Mouse (Mus musculus) splenic B cell, adult 2 months (primary cell): ENCODE measurements around the gene Fancc.

Source experiments
- DNase-seq: peaks from one replicate; pipeline ENCODE4 v3.0.0-alpha.2; 2011; ENCODE audit warnings: low read depth, low spot score
- H3K27me3 ChIP-seq: 2 replicates; pipeline ENCODE4 v1.6.1; 2012; ENCODE audit warnings: mild to moderate bottlenecking, low read length, moderate library complexity, mixed read lengths; ENCODE audit not compliant: control insufficient read depth, poor library complexity, insufficient read depth, severe bottlenecking
- H3K36me3 ChIP-seq: 2 replicates; pipeline ENCODE4 v1.6.1; 2012; ENCODE audit warnings: mild to moderate bottlenecking, low read length, moderate library complexity, mixed read lengths; ENCODE audit not compliant: control insufficient read depth, poor library complexity, insufficient read depth, severe bottlenecking

Gene Fancc

GRCm38 (mm10) chr13:63247631-63248030 is 249.4 kb downstream of the Fancc start:
- Histone ChIP-seq H3K27me3 (no peaks in the 10 kb centered on the region), H3K36me3 (no peaks in the 10 kb centered on the region)
- no peak for DNase-seq

GRCm38 (mm10) chr13:63247041-63247440 is 250.0 kb downstream of the Fancc start:
- no peak for DNase-seq
- Histone ChIP-seq H3K36me3 (no peaks in the 10 kb centered on the region), H3K27me3 (no peaks in the 10 kb centered on the region)

- Histone ChIP-seq H3K27me3 (no peaks in the 10 kb centered on the region), H3K36me3 (no peaks in the 10 kb centered on the region)
- no peak for DNase-seq
Observed at GRCm38 (mm10) chr13:63246332-63246940, 250.6 kb downstream of the Fancc start.

- Histone ChIP-seq H3K36me3 (no peaks in the 10 kb centered on the region), H3K27me3 (no peaks in the 10 kb centered on the region)
- no peak for DNase-seq
Observed at GRCm38 (mm10) chr13:63245812-63246211, 251.3 kb downstream of the Fancc start.

- no peaks in the 10 kb centered on the region for H3K36me3 ChIP-seq
- H3K27me3 ChIP-seq, result no peaks in the 10 kb centered on the region
- no peak for DNase-seq
Observed at GRCm38 (mm10) chr13:63245218-63245617, 251.9 kb downstream of the Fancc start.

- Histone ChIP-seq H3K36me3 (no peaks in the 10 kb centered on the region), H3K27me3 (no peaks in the 10 kb centered on the region)
- DNase-seq, result no peak
Observed at GRCm38 (mm10) chr13:63244425-63244824, 252.7 kb downstream of the Fancc start.

GRCm38 (mm10) chr13:63243586-63243985 is 253.5 kb downstream of the Fancc start:
- DNase-seq, result no peak
- no peaks in the 10 kb centered on the region for H3K36me3 ChIP-seq
- H3K27me3 ChIP-seq, result no peaks in the 10 kb centered on the region

- no peak for DNase-seq
- H3K27me3 ChIP-seq, result no peaks in the 10 kb centered on the region
- H3K36me3 ChIP-seq, result no peaks in the 10 kb centered on the region
Observed at GRCm38 (mm10) chr13:63242401-63243192, 254.5 kb downstream of the Fancc start.

- DNase-seq, result no peak
- Histone ChIP-seq H3K27me3 (no peaks in the 10 kb centered on the region), H3K36me3 (no peaks in the 10 kb centered on the region)
Observed at GRCm38 (mm10) chr13:63241665-63242064, 255.4 kb downstream of the Fancc start.

GRCm38 (mm10) chr13:63240835-63241234 is 256.2 kb downstream of the Fancc start:
- no peak for DNase-seq
- Histone ChIP-seq H3K27me3 (no peaks in the 10 kb centered on the region), H3K36me3 (no peaks in the 10 kb centered on the region)

- peak; percentile 74 for DNase-seq
- Histone ChIP-seq H3K27me3 (no peaks in the 10 kb centered on the region), H3K36me3 (no peaks in the 10 kb centered on the region)
Observed at GRCm38 (mm10) chr13:63239877-63240671, 257.0 kb downstream of the Fancc start.

- H3K36me3 ChIP-seq, result no peaks in the 10 kb centered on the region
- no peaks in the 10 kb centered on the region for H3K27me3 ChIP-seq
- DNase-seq, result no peak
Observed at GRCm38 (mm10) chr13:63239301-63239804, 257.7 kb downstream of the Fancc start.

- no peaks in the 10 kb centered on the region for H3K36me3 ChIP-seq
- no peaks in the 10 kb centered on the region for H3K27me3 ChIP-seq
- no peak for DNase-seq
Observed at GRCm38 (mm10) chr13:63238045-63238444, 259.0 kb downstream of the Fancc start.

- DNase-seq, result no peak
- no peaks in the 10 kb centered on the region for H3K27me3 ChIP-seq
- no peaks in the 10 kb centered on the region for H3K36me3 ChIP-seq
Observed at GRCm38 (mm10) chr13:63236159-63236893, 260.8 kb downstream of the Fancc start.
